Mouse (Mus musculus) spleen, postnatal 0 days (tissue): ENCODE results near the gene Aldh1a7. TPM values are rescaled to one million over a fixed set of nuclear protein-coding genes. Genes with fewer than 3 reads are reported as not detected.

Experiments
- polyA plus RNA-seq: library from polyadenylated mRNA; unstranded; fragments of >200 nt; fragmentation: Nextera tagmentation; extraction: Ambion mirVana; gene quantifications from 2 replicates; pipeline ENCODE4 v1.2.1, GENCODE M21; 2015

Gene Aldh1a7
- 1.1 and 1.2 TPM in 2 replicates for polyA plus RNA-seq

DNA sequence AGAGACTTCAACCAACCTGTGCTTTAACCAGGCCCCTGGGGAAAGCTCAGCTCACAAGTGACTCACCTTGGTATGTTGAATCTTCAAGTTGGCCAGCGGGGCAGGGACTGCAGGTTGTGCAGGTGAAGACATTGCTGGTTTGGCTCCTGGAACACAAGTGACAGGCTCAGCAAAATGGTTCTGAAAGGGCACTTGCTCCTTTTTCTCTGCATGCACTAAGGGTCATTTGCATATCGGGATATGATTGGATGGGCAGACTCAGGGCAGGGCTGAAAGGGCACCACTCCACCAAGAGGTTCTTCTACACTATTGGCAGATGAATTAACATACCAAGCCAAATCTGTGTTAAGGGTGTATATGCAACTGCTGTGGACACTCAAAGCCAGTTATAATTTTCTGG lies at the start of gene Aldh1a7:
Aldh1a7 (minus strand) TSS at position 182 of the 400 bp plus-strand sequence.

Other genes with a start within 250 kb of the Aldh1a7 start
- gene Aldh1a1, start 234.8 kb downstream of the Aldh1a7 start, polyA plus RNA-seq: 5.1 and 5.4 TPM in 2 replicates
- 0.06 TPM in 1 of 2 replicates, not detected in the other for gene Tmc1, start 226.6 kb upstream of the Aldh1a7 start, polyA plus RNA-seq